Mouse (Mus musculus) limb, embryonic 10.5 days (tissue): Measurements from ENCODE around the gene Psmg1. TPM values are rescaled to one million over a fixed set of nuclear protein-coding genes. Genes with fewer than 3 reads are reported as not detected.

Experiments used
- DNase-seq: peaks from one replicate; pipeline ENCODE4 v3.0.0-alpha.2; 2017; ENCODE audit warnings: low spot score
- H3K27ac ChIP-seq: fragments of 300-500 bp; sonication (generic); 2 replicates; pipeline ENCODE4 v1.5.1; 2016; ENCODE audit warnings: mild to moderate bottlenecking
- H3K27me3 ChIP-seq: fragments of 300-500 bp; sonication (generic); 2 replicates; pipeline ENCODE4 v1.6.1; 2016; ENCODE audit warnings: low read depth, mild to moderate bottlenecking; ENCODE audit not compliant: poor library complexity, severe bottlenecking
- H3K36me3 ChIP-seq: fragments of 300-500 bp; sonication (generic); 2 replicates; pipeline ENCODE4 v1.6.1; 2016; ENCODE audit warnings: mild to moderate bottlenecking, moderate library complexity
- H3K4me1 ChIP-seq: fragments of 300-500 bp; sonication (generic); 2 replicates; pipeline ENCODE4 v1.6.1; 2016
- H3K4me3 ChIP-seq: fragments of 300-500 bp; sonication (generic); 2 replicates; pipeline ENCODE4 v1.5.1; 2016; ENCODE audit warnings: mild to moderate bottlenecking, moderate library complexity
- H3K9me3 ChIP-seq: fragments of 300-500 bp; sonication (generic); replicated peaks from 2 replicates; pipeline ENCODE4 v1.6.1; 2016; ENCODE audit warnings: mild to moderate bottlenecking
- WGBS: fragments of 180-500 bp; shearing (Covaris S2); methylation state at CpG from one replicate; pipeline ENCODE4 v1.1.7; 2016; 5-methylcytosine and 5-hydroxymethylcytosine counted together
- microRNA-seq: library from miRNA; unstranded; fragments of <30 nt; microRNA quantifications from one replicate; pipeline ENCODE4, GENCODE M21; 2017
- polyA plus RNA-seq: library from polyadenylated mRNA; unstranded; fragments of >200 nt; fragmentation: Nextera tagmentation; extraction: Ambion mirVana; gene quantifications from 2 replicates; pipeline ENCODE4 v1.2.1, GENCODE M21; 2016

The Psmg1 gene
- polyA plus RNA-seq, 1 experiment from 2014 or later: 139 TPM

GRCm38 (mm10) chr16:95953159-95953650 is 37.6 kb downstream of the Psmg1 start:
- Histone ChIP-seq H3K9me3 (no peaks in the 10 kb centered on the region), H3K27me3 (no peaks in the 10 kb centered on the region), H3K4me3 (no peak overlapping the region), H3K36me3 (no peaks in the 10 kb centered on the region), H3K4me1 (peaks cover 13% of the 10 kb centered on the region), H3K27ac (no peak overlapping the region)
- no peak for DNase-seq
- WGBS: 93% methylated on average over 4 of the region's 4 CpGs

GRCm38 (mm10) chr16:95951471-95951870 is 39.3 kb downstream of the Psmg1 start:
- DNase-seq: no peak
- Histone ChIP-seq H3K4me1 (peaks cover 13% of the 10 kb centered on the region), H3K27ac (no peak overlapping the region), H3K4me3 (no peak overlapping the region), H3K9me3 (no peaks in the 10 kb centered on the region), H3K36me3 (no peaks in the 10 kb centered on the region), H3K27me3 (no peaks in the 10 kb centered on the region)
- WGBS: 92% methylated on average over 2 of the region's 2 CpGs

- 33% methylated on average over 20 of the region's 20 CpGs for WGBS
- Histone ChIP-seq H3K9me3 (no peaks in the 10 kb centered on the region), H3K27ac (peak overlapping the region; percentile 87), H3K4me3 (no peak overlapping the region), H3K36me3 (no peaks in the 10 kb centered on the region), H3K27me3 (no peaks in the 10 kb centered on the region), H3K4me1 (peaks cover 23% of the 10 kb centered on the region)
- DNase-seq: peak; percentile 82
Observed at GRCm38 (mm10) chr16:95945389-95946311, 45.1 kb downstream of the Psmg1 start.

GRCm38 (mm10) chr16:95943186-95943585 is 47.6 kb downstream of the Psmg1 start:
- WGBS: 81% methylated on average over 6 of the region's 6 CpGs
- Histone ChIP-seq H3K27me3 (no peaks in the 10 kb centered on the region), H3K27ac (peak overlapping the region; percentile 75), H3K4me1 (peaks cover 15% of the 10 kb centered on the region), H3K36me3 (0 out of 2 replicates have a peak, but pooled peaks cover under 1% of the 10 kb centered on the region), H3K4me3 (no peak overlapping the region), H3K9me3 (no peaks in the 10 kb centered on the region)
- no peak for DNase-seq

- Histone ChIP-seq H3K4me3 (no peak overlapping the region), H3K9me3 (peaks cover 7% of the 10 kb centered on the region), H3K27me3 (no peaks in the 10 kb centered on the region), H3K4me1 (peaks cover 15% of the 10 kb centered on the region), H3K27ac (peak overlapping the region; percentile 61), H3K36me3 (peaks cover 10% of the 10 kb centered on the region; the same call in 1 of the 2 replicates)
- 88% methylated on average over 5 of the region's 5 CpGs for WGBS
- DNase-seq: no peak
Observed at GRCm38 (mm10) chr16:95941575-95941974, 49.2 kb downstream of the Psmg1 start.

- peaks cover 7% of the 10 kb centered on the region for H3K9me3 ChIP-seq
- peaks cover 39% of the 10 kb centered on the region for H3K4me1 ChIP-seq
- WGBS: 3% methylated on average over 6 of the region's 6 CpGs
- peak overlapping the region; percentile 78 for H3K27ac ChIP-seq
- peaks cover 10% of the 10 kb centered on the region; the same call in 1 of the 2 replicates for H3K36me3 ChIP-seq
- peak overlapping the region; percentile 6; the same call in 1 of the 2 replicates for H3K4me3 ChIP-seq
- H3K27me3 ChIP-seq: no peaks in the 10 kb centered on the region
- peak; percentile 86 for DNase-seq
Observed at GRCm38 (mm10) chr16:95935495-95935961, 55.2 kb downstream of the Psmg1 start.

- Histone ChIP-seq H3K27me3 (no peaks in the 10 kb centered on the region), H3K36me3 (peaks cover 7% of the 10 kb centered on the region; the same call in 1 of the 2 replicates), H3K4me3 (no peak overlapping the region), H3K4me1 (peaks cover 60% of the 10 kb centered on the region), H3K9me3 (peaks cover 6% of the 10 kb centered on the region), H3K27ac (peak overlapping the region; percentile 37; the same call in 1 of the 2 replicates)
- no peak for DNase-seq
- WGBS: 77% methylated on average over 6 of the region's 6 CpGs
Observed at GRCm38 (mm10) chr16:95932860-95933259, 57.9 kb downstream of the Psmg1 start.

- Histone ChIP-seq H3K4me3 (no peak overlapping the region), H3K27ac (peak overlapping the region; percentile 33; the same call in 1 of the 2 replicates), H3K4me1 (peaks cover 66% of the 10 kb centered on the region), H3K9me3 (no peaks in the 10 kb centered on the region), H3K36me3 (no peaks in the 10 kb centered on the region), H3K27me3 (no peaks in the 10 kb centered on the region)
- no peak for DNase-seq
- 92% methylated on average over 12 of the region's 12 CpGs for WGBS
Observed at GRCm38 (mm10) chr16:95931509-95931908, 59.3 kb downstream of the Psmg1 start.

Small RNAs within 50 kb of the gene (microRNA-seq; reads per million reads assigned to microRNA genes)
- gene Gm27833: not detected

Other genes with a start within 250 kb of the Psmg1 start
- gene Brwd1, start 91.6 kb upstream of the Psmg1 start, polyA plus RNA-seq: 123 and 146 TPM in 2 replicates
- 979 and 1,015 TPM in 2 replicates for gene Hmgn1, start 136.8 kb upstream of the Psmg1 start, polyA plus RNA-seq
- 78.2 and 79.6 TPM in 2 replicates for gene Wrb, start 154.4 kb upstream of the Psmg1 start, polyA plus RNA-seq
- gene Lca5l, start 201.3 kb upstream of the Psmg1 start, polyA plus RNA-seq: 0.70 and 0.73 TPM in 2 replicates
- gene Sh3bgr, start 209.5 kb upstream of the Psmg1 start, polyA plus RNA-seq: 1.1 and 1.3 TPM in 2 replicates
- 0.16 TPM in 1 of 2 replicates, not detected in the other for gene B3galt5, start 244.8 kb upstream of the Psmg1 start, polyA plus RNA-seq